Mouse (Mus musculus): ENCODE data around the gene Grid1.

DNA sequence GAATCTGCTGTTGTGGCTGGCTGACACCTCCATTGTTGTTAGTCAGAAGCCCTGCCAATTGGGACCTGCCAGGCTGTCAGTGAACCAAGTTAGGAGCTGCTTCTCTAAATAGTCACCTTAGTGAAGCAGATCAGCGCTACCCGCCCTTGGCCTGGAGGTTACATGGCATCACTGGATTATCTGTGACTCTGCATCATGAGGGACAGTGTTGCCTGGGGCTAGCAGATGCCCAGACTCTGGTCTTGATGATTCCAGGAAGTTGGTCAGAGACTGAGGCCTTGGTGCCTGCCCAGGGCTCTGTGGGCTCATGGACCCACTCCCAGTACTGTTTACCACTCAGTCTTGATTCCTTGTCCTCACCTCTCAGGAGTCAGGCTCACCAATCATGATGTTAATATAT is 209.7 kb downstream of the Grid1 start:
- TF ChIP-seq CTCF (IDR thresholded peaks at IDR 0.05; ENCODE audit: borderline replicate concordance, insufficient read depth, low read length) (no peak), POLR2A (IDR thresholded peaks at IDR 0.05; ENCODE audit: low read depth, low read length) (no peak)

Measured in embryonic fibroblast, embryonic 13.5 days (primary cell).